Mouse (Mus musculus) sigmoid colon, adult 10 weeks (tissue): ENCODE data around the gene Ccdc103. TPM values are rescaled to one million over a fixed set of nuclear protein-coding genes. Genes with fewer than 3 reads are reported as not detected.

Source experiments
- polyA plus RNA-seq: library from polyadenylated mRNA; stranded (reverse); fragments of 350-450 nt; fragmentation: Illumina TruSeq; extraction: RNeasy Lipid Tissue Mini Kit (QIAGEN cat#74804); gene quantifications from one replicate; pipeline ENCODE4 v1.2.3, GENCODE M21; 2014; ENCODE audit warnings: low read depth, low replicate concordance

Ccdc103 gene
- polyA plus RNA-seq, result not detected

GRCm38 (mm10) chr11:102880585-102881313 is at the start of gene Ccdc103, which contains the start of gene Eftud2:
Ccdc103 (plus strand) TSS chr11:102881204.
Eftud2 (minus strand) TSS chr11:102880985.

GRCm38 (mm10) chr11:102835549-102835948 is 45.5 kb upstream of the Ccdc103 start, which contains the start of gene Higd1b:
Higd1b (plus strand) TSS chr11:102835849.

GRCm38 (mm10) chr11:102884616-102885219 is 3.7 kb downstream of the Ccdc103 start, which contains the start of gene Fam187a:
Fam187a (plus strand) TSS chr11:102885169.

GRCm38 (mm10) chr11:102900763-102901162 is 19.8 kb downstream of the Ccdc103 start, which contains the start of gene Gfap:
Gfap (minus strand) TSS chr11:102900912.

GRCm38 (mm10) chr11:102924557-102925350 is 43.8 kb downstream of the Ccdc103 start, which contains the start of gene Kif18b:
Kif18b (minus strand) TSS chr11:102925124.

Other genes starting within 250 kb of the Ccdc103 start
- gene Meioc, start 217.5 kb upstream of the Ccdc103 start, polyA plus RNA-seq, result not detected
- 44.8 TPM for gene Ccdc43, start 183.4 kb upstream of the Ccdc103 start, polyA plus RNA-seq
- gene Adam11, start 119.8 kb upstream of the Ccdc103 start, polyA plus RNA-seq, result 1.1 TPM
- 10.1 TPM for gene Gjc1, start 61.5 kb upstream of the Ccdc103 start, polyA plus RNA-seq
- gene Higd1b, start 45.4 kb upstream of the Ccdc103 start, polyA plus RNA-seq, result not detected
- 29.3 TPM for gene Eftud2, start 219 bp upstream of the Ccdc103 start, polyA plus RNA-seq
- gene Fam187a, start 4.0 kb downstream of the Ccdc103 start, polyA plus RNA-seq, result not detected
- gene Gfap, start 19.7 kb downstream of the Ccdc103 start, polyA plus RNA-seq, result 0.73 TPM
- 0.41 TPM for gene Kif18b, start 43.9 kb downstream of the Ccdc103 start, polyA plus RNA-seq
- gene C1ql1, start 65.5 kb downstream of the Ccdc103 start, polyA plus RNA-seq, result not detected
- gene Nmt1, start 147.0 kb downstream of the Ccdc103 start, polyA plus RNA-seq, result 9.1 TPM
- 5.0 TPM for gene Dcakd, start 147.1 kb downstream of the Ccdc103 start, polyA plus RNA-seq
- gene Plcd3, start 220.5 kb downstream of the Ccdc103 start, polyA plus RNA-seq, result not detected
- gene Acbd4, start 220.5 kb downstream of the Ccdc103 start, polyA plus RNA-seq, result 2.9 TPM
- 38.3 TPM for gene Hexim1, start 235.0 kb downstream of the Ccdc103 start, polyA plus RNA-seq